Mouse (Mus musculus) ES-Bruce4 (cell line): ENCODE measurements around the gene Mars. TPM values are rescaled to one million over a fixed set of nuclear protein-coding genes. Genes with fewer than 3 reads are reported as not detected.
A peak's percentile ranks its signal among the peaks of the same experiment; 100 is the strongest.

Experiments
- H3K27ac ChIP-seq: 2 replicates; pipeline ENCODE4 v1.5.1; 2012; ENCODE audit warnings: low read length, inconsistent platforms; ENCODE audit not compliant: insufficient read depth
- H3K27me3 ChIP-seq: 2 replicates; pipeline ENCODE4 v1.6.1; 2012; ENCODE audit warnings: mild to moderate bottlenecking, low read length, inconsistent platforms; ENCODE audit not compliant: control insufficient read depth, poor library complexity, insufficient read depth, severe bottlenecking
- H3K36me3 ChIP-seq: 2 replicates; pipeline ENCODE4 v1.6.1; 2012; ENCODE audit warnings: inconsistent platforms, mild to moderate bottlenecking, low read length, moderate library complexity; ENCODE audit not compliant: control insufficient read depth, poor library complexity, insufficient read depth, severe bottlenecking
- H3K4me1 ChIP-seq: one replicate; pipeline ENCODE4 v1.8.1; 2011; ENCODE audit warnings: low read length; ENCODE audit not compliant: control insufficient read depth, insufficient read depth
- H3K4me3 ChIP-seq: 2 replicates; pipeline ENCODE4 v1.5.1; 2011; ENCODE audit warnings: low read depth, mild to moderate bottlenecking, low read length
- H3K9ac ChIP-seq: 2 replicates; pipeline ENCODE4 v1.6.1; 2012; ENCODE audit warnings: low read depth, mild to moderate bottlenecking, inconsistent platforms; ENCODE audit not compliant: poor library complexity, severe bottlenecking
- H3K9me3 ChIP-seq: replicated peaks from 2 replicates; pipeline ENCODE4 v1.6.1; 2012; ENCODE audit warnings: mild to moderate bottlenecking, low read length, inconsistent platforms; ENCODE audit not compliant: control insufficient read depth, poor library complexity, insufficient read depth, severe bottlenecking
- CTCF ChIP-seq: IDR thresholded peaks from one replicate; pipeline ENCODE4 v1.8.1; 2011; ENCODE audit warnings: low read depth, low read length
- EP300 ChIP-seq: IDR thresholded peaks from 2 replicates; pipeline ENCODE4 v1.6.1; 2011; ENCODE audit warnings: low read depth, low read length; ENCODE audit not compliant: insufficient read depth
- POLR2A ChIP-seq: IDR thresholded peaks from one replicate; pipeline ENCODE4 v1.8.1; 2011; ENCODE audit warnings: low read length; ENCODE audit not compliant: insufficient read depth
- polyA plus RNA-seq: library from polyadenylated mRNA; stranded (reverse); fragments of >200 nt; gene quantifications from 2 replicates; pipeline ENCODE4 v1.2.4, GENCODE M21; 2011; ENCODE audit warnings: low read depth; ENCODE audit not compliant: missing spikeins, insufficient read depth, insufficient read length

Mars gene
- polyA plus RNA-seq, 1 experiment, result 136 TPM

DNA sequence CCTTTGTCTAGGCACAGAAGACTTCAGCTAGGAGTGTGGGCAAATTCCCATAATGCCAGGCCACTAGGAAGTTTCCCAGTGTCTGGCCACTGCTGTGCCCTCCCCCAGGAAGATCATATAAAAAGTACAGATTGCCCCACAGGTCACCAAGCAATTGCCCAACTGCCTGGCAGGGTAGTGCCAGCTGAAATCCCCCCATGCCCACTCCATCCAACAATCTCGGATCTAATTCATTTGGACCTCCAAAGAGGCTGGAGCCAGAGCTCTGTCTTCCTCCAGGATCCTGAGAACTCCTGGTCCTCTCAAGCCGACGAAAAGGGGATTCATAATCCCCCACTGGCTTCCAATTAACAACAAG is 23.7 kb downstream of the Mars start:
- peaks cover 11% of the 10 kb centered on the region for H3K4me1 ChIP-seq
- peaks cover 13% of the 10 kb centered on the region for H3K36me3 ChIP-seq
- no peaks in the 10 kb centered on the region for H3K9me3 ChIP-seq
- H3K4me3 ChIP-seq, result peak overlapping the region; percentile 80
- H3K27me3 ChIP-seq, result no peaks in the 10 kb centered on the region
- peak overlapping the region; percentile 23 for H3K27ac ChIP-seq
- peak overlapping the region; percentile 97 for H3K9ac ChIP-seq
- TF ChIP-seq POLR2A, result no peak

GRCm38 (mm10) chr10:127287271-127287935 is 24.2 kb downstream of the Mars start:
- peak overlapping the region; percentile 80 for H3K4me3 ChIP-seq
- H3K9me3 ChIP-seq, result no peaks in the 10 kb centered on the region
- H3K4me1 ChIP-seq, result peaks cover 11% of the 10 kb centered on the region
- no peak for TF ChIP-seq CTCF
- H3K36me3 ChIP-seq, result peaks cover 14% of the 10 kb centered on the region
- H3K27me3 ChIP-seq, result no peaks in the 10 kb centered on the region
- H3K27ac ChIP-seq, result no peak overlapping the region
- H3K9ac ChIP-seq, result peak overlapping the region; percentile 97

DNA sequence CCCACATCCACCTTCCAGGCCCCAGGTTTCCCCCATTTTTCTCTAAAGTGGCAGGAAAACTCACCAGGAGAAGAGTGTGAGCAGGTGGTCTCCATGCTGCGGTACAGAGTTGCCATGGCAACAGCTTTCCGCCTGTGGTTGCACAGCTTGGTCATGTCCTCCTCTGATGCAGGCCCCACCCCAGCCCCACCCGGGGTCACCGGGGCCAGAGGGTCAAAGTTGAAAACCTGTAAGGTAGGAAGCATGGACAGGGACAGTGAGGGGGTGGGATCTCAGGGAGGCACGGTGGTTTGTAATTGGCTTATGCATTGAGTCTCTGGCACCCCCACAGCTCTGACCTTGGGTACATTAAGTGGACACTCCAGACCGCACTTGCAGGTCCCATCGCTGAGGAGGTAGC is 24.9 kb downstream of the Mars start:
- no peaks in the 10 kb centered on the region for H3K9me3 ChIP-seq
- H3K36me3 ChIP-seq, result peaks cover 17% of the 10 kb centered on the region
- H3K4me1 ChIP-seq, result peaks cover 11% of the 10 kb centered on the region
- TF ChIP-seq CTCF, result no peak
- H3K9ac ChIP-seq, result no peak overlapping the region
- peak overlapping the region; percentile 10; the same call in 1 of the 2 replicates for H3K27ac ChIP-seq
- H3K27me3 ChIP-seq, result no peaks in the 10 kb centered on the region
- H3K4me3 ChIP-seq, result no peak overlapping the region

DNA sequence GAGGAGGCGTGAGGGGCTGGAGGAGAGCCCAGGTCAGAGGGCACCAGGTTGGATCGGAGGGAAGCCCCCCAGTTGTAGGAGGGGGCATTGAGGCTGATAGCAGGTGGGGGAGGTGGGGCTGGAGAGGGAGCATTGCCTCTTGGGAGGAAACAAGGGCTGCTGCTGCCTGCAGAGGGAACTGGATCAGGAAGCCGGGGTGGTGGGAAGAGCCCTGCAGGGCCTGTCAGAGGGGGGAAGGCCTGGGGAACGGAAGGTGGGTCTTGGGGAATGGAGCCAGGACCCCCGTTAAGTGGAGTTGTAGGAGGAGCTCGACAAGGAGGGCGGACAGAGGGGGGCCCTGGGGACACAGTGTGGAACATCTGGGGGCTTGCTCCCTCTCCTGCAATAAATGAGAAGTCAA is 25.4 kb downstream of the Mars start:
- no peak for TF ChIP-seq POLR2A
- Histone ChIP-seq H3K4me3 (no peak overlapping the region), H3K4me1 (peaks cover 11% of the 10 kb centered on the region), H3K27me3 (no peaks in the 10 kb centered on the region), H3K36me3 (peaks cover 22% of the 10 kb centered on the region), H3K27ac (peak overlapping the region; percentile 10; the same call in 1 of the 2 replicates), H3K9ac (no peak overlapping the region), H3K9me3 (no peaks in the 10 kb centered on the region)

DNA sequence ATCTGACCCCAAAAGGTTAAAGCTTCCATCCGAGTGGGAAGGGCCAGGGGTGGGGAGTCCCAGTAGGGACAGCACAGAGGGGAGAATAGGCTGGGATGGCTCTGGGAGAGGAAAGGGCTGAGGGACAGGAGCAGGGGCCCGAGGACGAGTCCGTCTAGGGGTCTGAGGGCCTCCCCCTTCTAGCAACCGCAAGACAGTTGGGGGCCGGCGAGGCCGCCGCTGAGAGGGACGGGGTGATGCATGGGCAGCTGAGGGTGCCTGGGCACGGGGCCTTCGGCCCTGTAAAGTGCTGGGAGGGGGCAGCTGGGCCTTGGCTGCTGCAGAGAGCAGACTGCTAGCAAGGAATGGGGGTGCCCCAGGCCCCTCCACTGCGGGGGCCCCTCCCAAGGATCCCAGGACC is 25.9 kb downstream of the Mars start:
- TF ChIP-seq POLR2A (no peak), CTCF (no peak), EP300 (no peak)
- Histone ChIP-seq H3K27me3 (no peaks in the 10 kb centered on the region), H3K27ac (no peak overlapping the region), H3K9ac (no peak overlapping the region), H3K36me3 (peaks cover 26% of the 10 kb centered on the region), H3K4me3 (no peak overlapping the region), H3K9me3 (no peaks in the 10 kb centered on the region), H3K4me1 (peaks cover 11% of the 10 kb centered on the region)

DNA sequence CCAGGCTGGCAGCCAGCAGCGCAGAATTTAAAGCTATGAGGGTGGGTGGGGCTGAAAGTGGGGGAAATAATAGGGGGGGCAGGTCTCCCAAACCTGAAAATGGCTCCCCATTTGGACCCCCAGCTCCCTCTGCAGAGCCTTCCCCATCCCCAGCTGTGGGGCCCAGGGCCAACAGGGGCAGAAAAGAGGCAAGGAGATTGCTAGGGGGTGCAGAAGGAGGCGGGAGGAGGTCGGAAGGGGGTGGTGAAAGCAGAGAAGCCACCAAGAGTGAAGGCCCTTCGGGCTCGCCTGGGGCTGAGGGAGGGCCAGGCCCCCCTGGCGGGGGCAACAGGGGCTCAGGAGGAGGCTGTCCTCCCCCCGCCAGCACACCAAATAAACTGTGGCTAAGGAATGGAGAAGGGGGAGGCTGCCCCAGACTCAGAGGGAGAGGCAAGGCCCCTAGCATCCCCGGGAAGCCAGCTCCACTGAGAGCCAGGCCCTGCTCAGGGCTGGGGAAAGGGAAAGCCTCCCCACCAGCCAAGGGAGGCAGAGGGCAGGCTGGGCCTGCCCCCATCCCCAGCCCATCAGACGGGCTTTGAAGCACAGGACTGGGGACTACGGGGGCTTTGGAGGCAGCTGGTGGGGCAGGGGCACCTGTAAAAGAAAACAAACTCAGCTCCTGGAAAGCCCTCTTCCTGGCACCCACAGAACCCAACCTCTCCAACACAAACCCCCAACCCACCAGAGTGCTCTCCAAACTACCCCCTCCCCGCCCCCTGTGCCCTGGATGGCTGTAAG is 26.7 kb downstream of the Mars start:
- H3K4me1 ChIP-seq, result peaks cover 11% of the 10 kb centered on the region
- H3K9me3 ChIP-seq, result no peaks in the 10 kb centered on the region
- peaks cover 28% of the 10 kb centered on the region for H3K36me3 ChIP-seq
- H3K9ac ChIP-seq, result no peak overlapping the region
- H3K27ac ChIP-seq, result no peak overlapping the region
- no peak overlapping the region for H3K4me3 ChIP-seq
- TF ChIP-seq CTCF (no peak), POLR2A (no peak), EP300 (no peak)
- no peaks in the 10 kb centered on the region for H3K27me3 ChIP-seq
